Mouse (Mus musculus): Measurements from ENCODE around the gene Ppt2. TPM values are rescaled to one million over a fixed set of nuclear protein-coding genes. Genes with fewer than 3 reads are reported as not detected.

Gene Ppt2
- polyA plus RNA-seq, 1 experiment from 2014 or later: 26.0 TPM

GRCm38 (mm10) chr17:34653746-34654285 is 25.5 kb upstream of the Ppt2 start:
- ATAC-seq (ENCODE audit: low FRiP score): no peak
- H3K36me3 ChIP-seq (ENCODE audit: control insufficient read depth, insufficient read depth, low read length): peaks cover 15% of the 10 kb centered on the region; the same call in 1 of the 2 replicates
- no peaks in the 10 kb centered on the region for H3K27me3 ChIP-seq (ENCODE audit: control insufficient read depth, insufficient read depth, low read length)
- no peak overlapping the region for H3K27ac ChIP-seq (ENCODE audit: low read depth, low read length)
- WGBS: 69% methylated on average over 9 of the region's 9 CpGs
- H3K9ac ChIP-seq (ENCODE audit: low read depth, low read length): no peak overlapping the region
- H3K9me3 ChIP-seq (ENCODE audit: control insufficient read depth, low read length): no peaks in the 10 kb centered on the region
- no peak overlapping the region for H3K4me2 ChIP-seq (replicated peaks; ENCODE audit: low read depth, low read length)
- H3K4me1 ChIP-seq (replicated peaks; ENCODE audit: control insufficient read depth, insufficient read depth, low read length): no peaks in the 10 kb centered on the region
- peak; percentile 80 for DNase-seq (ENCODE audit: low spot score)
- H3K4me3 ChIP-seq (ENCODE audit: low read depth, low read length): no peak overlapping the region

- Histone ChIP-seq H3K36me3 (ENCODE audit: control insufficient read depth, insufficient read depth, low read length) (peaks cover 15% of the 10 kb centered on the region; the same call in 1 of the 2 replicates), H3K9ac (ENCODE audit: low read depth, low read length) (no peak overlapping the region), H3K4me1 (replicated peaks; ENCODE audit: control insufficient read depth, insufficient read depth, low read length) (no peaks in the 10 kb centered on the region; the same call in 1 of the 2 replicates), H3K9me3 (ENCODE audit: control insufficient read depth, low read length) (no peaks in the 10 kb centered on the region), H3K4me2 (replicated peaks; ENCODE audit: low read depth, low read length) (no peak overlapping the region), H3K27ac (ENCODE audit: low read depth, low read length) (no peak overlapping the region), H3K4me3 (ENCODE audit: low read depth, low read length) (no peak overlapping the region), H3K27me3 (ENCODE audit: control insufficient read depth, insufficient read depth, low read length) (no peaks in the 10 kb centered on the region)
- WGBS: 91% methylated on average over 8 of the region's 8 CpGs
- no peak for ATAC-seq (ENCODE audit: low FRiP score)
- no peak for DNase-seq (ENCODE audit: low spot score)
Measured at GRCm38 (mm10) chr17:34652985-34653384, 24.7 kb upstream of the Ppt2 start.

- no peak overlapping the region for H3K9ac ChIP-seq (ENCODE audit: low read depth, low read length)
- H3K27me3 ChIP-seq (ENCODE audit: control insufficient read depth, insufficient read depth, low read length): no peaks in the 10 kb centered on the region
- no peak overlapping the region for H3K4me3 ChIP-seq (ENCODE audit: low read depth, low read length)
- H3K4me1 ChIP-seq (replicated peaks; ENCODE audit: control insufficient read depth, insufficient read depth, low read length): no peaks in the 10 kb centered on the region; the same call in 1 of the 2 replicates
- H3K9me3 ChIP-seq (ENCODE audit: control insufficient read depth, low read length): no peaks in the 10 kb centered on the region
- WGBS: 91% methylated on average over 10 of the region's 10 CpGs
- peaks cover 15% of the 10 kb centered on the region; the same call in 1 of the 2 replicates for H3K36me3 ChIP-seq (ENCODE audit: control insufficient read depth, insufficient read depth, low read length)
- no peak overlapping the region for H3K4me2 ChIP-seq (replicated peaks; ENCODE audit: low read depth, low read length)
- no peak for DNase-seq (ENCODE audit: low spot score)
- ATAC-seq (ENCODE audit: low FRiP score): no peak
- no peak overlapping the region for H3K27ac ChIP-seq (ENCODE audit: low read depth, low read length)
Measured at GRCm38 (mm10) chr17:34652546-34652945, 24.2 kb upstream of the Ppt2 start.

GRCm38 (mm10) chr17:34651507-34652221 is 23.4 kb upstream of the Ppt2 start:
- WGBS: 53% methylated on average over 16 of the region's 19 CpGs
- Histone ChIP-seq H3K36me3 (ENCODE audit: control insufficient read depth, insufficient read depth, low read length) (peaks cover 15% of the 10 kb centered on the region; the same call in 1 of the 2 replicates), H3K4me2 (replicated peaks; ENCODE audit: low read depth, low read length) (no peak overlapping the region), H3K27ac (ENCODE audit: low read depth, low read length) (no peak overlapping the region), H3K27me3 (ENCODE audit: control insufficient read depth, insufficient read depth, low read length) (no peaks in the 10 kb centered on the region), H3K4me1 (replicated peaks; ENCODE audit: control insufficient read depth, insufficient read depth, low read length) (no peaks in the 10 kb centered on the region; the same call in 1 of the 2 replicates), H3K4me3 (ENCODE audit: low read depth, low read length) (no peak overlapping the region), H3K9ac (ENCODE audit: low read depth, low read length) (no peak overlapping the region), H3K9me3 (ENCODE audit: control insufficient read depth, low read length) (no peaks in the 10 kb centered on the region)
- ATAC-seq (ENCODE audit: low FRiP score): no peak
- peak; percentile 50 for DNase-seq (ENCODE audit: low spot score)

- peaks cover 15% of the 10 kb centered on the region; the same call in 1 of the 2 replicates for H3K36me3 ChIP-seq (ENCODE audit: control insufficient read depth, insufficient read depth, low read length)
- 93% methylated on average over 14 of the region's 14 CpGs for WGBS
- H3K4me1 ChIP-seq (replicated peaks; ENCODE audit: control insufficient read depth, insufficient read depth, low read length): no peaks in the 10 kb centered on the region; the same call in 1 of the 2 replicates
Measured at GRCm38 (mm10) chr17:34650781-34651180, 22.5 kb upstream of the Ppt2 start.

GRCm38 (mm10) chr17:34649106-34649864 is 21.0 kb upstream of the Ppt2 start:
- Histone ChIP-seq H3K36me3 (ENCODE audit: control insufficient read depth, insufficient read depth, low read length) (peaks cover 15% of the 10 kb centered on the region; the same call in 1 of the 2 replicates), H3K4me1 (replicated peaks; ENCODE audit: control insufficient read depth, insufficient read depth, low read length) (no peaks in the 10 kb centered on the region; the same call in 1 of the 2 replicates), H3K9ac (ENCODE audit: low read depth, low read length) (no peak overlapping the region), H3K27me3 (ENCODE audit: control insufficient read depth, insufficient read depth, low read length) (no peaks in the 10 kb centered on the region), H3K9me3 (ENCODE audit: control insufficient read depth, low read length) (no peaks in the 10 kb centered on the region), H3K4me2 (replicated peaks; ENCODE audit: low read depth, low read length) (no peak overlapping the region), H3K27ac (ENCODE audit: low read depth, low read length) (no peak overlapping the region), H3K4me3 (ENCODE audit: low read depth, low read length) (no peak overlapping the region)
- DNase-seq (ENCODE audit: low spot score) (no peak), ATAC-seq (ENCODE audit: low FRiP score) (no peak)
- WGBS: 90% methylated on average over 18 of the region's 18 CpGs

More at GRCm38 (mm10) chr17:34650781-34651180, 22.5 kb upstream of the Ppt2 start:
- H3K9me3 ChIP-seq (ENCODE audit: control insufficient read depth, low read length): no peaks in the 10 kb centered on the region
- no peak overlapping the region for H3K4me2 ChIP-seq (replicated peaks; ENCODE audit: low read depth, low read length)
- ATAC-seq (ENCODE audit: low FRiP score) (no peak), DNase-seq (ENCODE audit: low spot score) (no peak)
- H3K4me3 ChIP-seq (ENCODE audit: low read depth, low read length): no peak overlapping the region
- no peak overlapping the region for H3K27ac ChIP-seq (ENCODE audit: low read depth, low read length)
- no peaks in the 10 kb centered on the region for H3K27me3 ChIP-seq (ENCODE audit: control insufficient read depth, insufficient read depth, low read length)
- no peak overlapping the region for H3K9ac ChIP-seq (ENCODE audit: low read depth, low read length)

GRCm38 (mm10) chr17:34648141-34648890 is 20.0 kb upstream of the Ppt2 start:
- Histone ChIP-seq H3K27me3 (ENCODE audit: control insufficient read depth, insufficient read depth, low read length) (no peaks in the 10 kb centered on the region), H3K4me3 (ENCODE audit: low read depth, low read length) (peak overlapping the region; percentile 97), H3K4me1 (replicated peaks; ENCODE audit: control insufficient read depth, insufficient read depth, low read length) (no peaks in the 10 kb centered on the region; the same call in 1 of the 2 replicates), H3K27ac (ENCODE audit: low read depth, low read length) (no peak overlapping the region), H3K9ac (ENCODE audit: low read depth, low read length) (peak overlapping the region; percentile 96; the same call in 1 of the 2 replicates), H3K4me2 (replicated peaks; ENCODE audit: low read depth, low read length) (peak overlapping the region; percentile 84; the same call in 1 of the 2 replicates), H3K36me3 (ENCODE audit: control insufficient read depth, insufficient read depth, low read length) (peaks cover 15% of the 10 kb centered on the region; the same call in 1 of the 2 replicates), H3K9me3 (ENCODE audit: control insufficient read depth, low read length) (no peaks in the 10 kb centered on the region)
- DNase-seq (ENCODE audit: low spot score) (no peak), ATAC-seq (ENCODE audit: low FRiP score) (no peak)
- WGBS: 84% methylated on average over 16 of the region's 16 CpGs

Measured in hindbrain, embryonic 11.5 days (tissue).